Mouse (Mus musculus): ENCODE data around the gene Gpd2. TPM values are rescaled to one million over a fixed set of nuclear protein-coding genes. Genes with fewer than 3 reads are reported as not detected.

The Gpd2 gene
- polyA plus RNA-seq, 1 experiment from 2014 or later: 16.2 TPM

GRCm38 (mm10) chr2:57397727-57398126 is 160.3 kb downstream of the Gpd2 start:
- no peaks in the 10 kb centered on the region for H3K27me3 ChIP-seq
- H3K36me3 ChIP-seq: no peaks in the 10 kb centered on the region
- ATAC-seq (ENCODE audit: insufficient number of reproducible peaks, low FRiP score, low TSS enrichment, low read depth): no peak
- no peak overlapping the region for H3K9ac ChIP-seq
- no peak overlapping the region for H3K27ac ChIP-seq (replicated peaks)
- no peaks in the 10 kb centered on the region for H3K4me1 ChIP-seq
- 78% methylated on average over 3 of the region's 3 CpGs for WGBS
- H3K4me3 ChIP-seq (replicated peaks): no peak overlapping the region
- no peaks in the 10 kb centered on the region for H3K9me3 ChIP-seq (replicated peaks)
- H3K4me2 ChIP-seq (replicated peaks): no peak overlapping the region

GRCm38 (mm10) chr2:57407414-57408019 is 170.1 kb downstream of the Gpd2 start:
- H3K4me2 ChIP-seq (replicated peaks): no peak overlapping the region
- no peaks in the 10 kb centered on the region for H3K36me3 ChIP-seq
- 78% methylated on average over 4 of the region's 4 CpGs for WGBS
- no peaks in the 10 kb centered on the region for H3K27me3 ChIP-seq
- no peak for ATAC-seq (ENCODE audit: insufficient number of reproducible peaks, low FRiP score, low TSS enrichment, low read depth)
- H3K9ac ChIP-seq: no peak overlapping the region
- H3K4me1 ChIP-seq: no peaks in the 10 kb centered on the region
- H3K27ac ChIP-seq (replicated peaks): no peak overlapping the region
- H3K4me3 ChIP-seq (replicated peaks): no peak overlapping the region
- H3K9me3 ChIP-seq (replicated peaks): no peaks in the 10 kb centered on the region

- H3K4me1 ChIP-seq: no peaks in the 10 kb centered on the region
- no peak overlapping the region for H3K9ac ChIP-seq
- 81% methylated on average over 4 of the region's 4 CpGs for WGBS
- no peak for ATAC-seq (ENCODE audit: insufficient number of reproducible peaks, low FRiP score, low TSS enrichment, low read depth)
- no peaks in the 10 kb centered on the region for H3K9me3 ChIP-seq (replicated peaks)
- no peak overlapping the region for H3K27ac ChIP-seq (replicated peaks)
- H3K36me3 ChIP-seq: no peaks in the 10 kb centered on the region
- H3K27me3 ChIP-seq: no peaks in the 10 kb centered on the region
- no peak overlapping the region for H3K4me2 ChIP-seq (replicated peaks)
- H3K4me3 ChIP-seq (replicated peaks): no peak overlapping the region
Observed at GRCm38 (mm10) chr2:57408413-57408812, 171.0 kb downstream of the Gpd2 start.

- H3K9ac ChIP-seq: no peak overlapping the region
- no peak overlapping the region for H3K4me3 ChIP-seq (replicated peaks)
- H3K4me2 ChIP-seq (replicated peaks): no peak overlapping the region
- no peak for ATAC-seq (ENCODE audit: insufficient number of reproducible peaks, low FRiP score, low TSS enrichment, low read depth)
- H3K36me3 ChIP-seq: no peaks in the 10 kb centered on the region
- no peaks in the 10 kb centered on the region for H3K4me1 ChIP-seq
- 77% methylated on average over 2 of the region's 2 CpGs for WGBS
- H3K27ac ChIP-seq (replicated peaks): no peak overlapping the region
- no peaks in the 10 kb centered on the region for H3K9me3 ChIP-seq (replicated peaks)
- H3K27me3 ChIP-seq: no peaks in the 10 kb centered on the region
Observed at GRCm38 (mm10) chr2:57411551-57411950, 174.1 kb downstream of the Gpd2 start.

- H3K27me3 ChIP-seq: no peaks in the 10 kb centered on the region
- no peak; the same call in 1 of the 2 replicates for ATAC-seq (ENCODE audit: insufficient number of reproducible peaks, low FRiP score, low TSS enrichment, low read depth)
- 56% methylated on average over 9 of the region's 9 CpGs for WGBS
- H3K9ac ChIP-seq: no peak overlapping the region
- H3K4me1 ChIP-seq: no peaks in the 10 kb centered on the region
- no peak overlapping the region for H3K27ac ChIP-seq (replicated peaks)
- H3K9me3 ChIP-seq (replicated peaks): no peaks in the 10 kb centered on the region
- H3K4me3 ChIP-seq (replicated peaks): no peak overlapping the region
- H3K4me2 ChIP-seq (replicated peaks): no peak overlapping the region
- no peaks in the 10 kb centered on the region for H3K36me3 ChIP-seq
Observed at GRCm38 (mm10) chr2:57414550-57415160, 177.2 kb downstream of the Gpd2 start.

- Histone ChIP-seq H3K4me1 (no peaks in the 10 kb centered on the region), H3K36me3 (no peaks in the 10 kb centered on the region), H3K4me3 (replicated peaks) (no peak overlapping the region), H3K4me2 (replicated peaks) (no peak overlapping the region), H3K27ac (replicated peaks) (no peak overlapping the region), H3K9ac (no peak overlapping the region), H3K27me3 (no peaks in the 10 kb centered on the region), H3K9me3 (replicated peaks) (no peaks in the 10 kb centered on the region)
- WGBS: 46% methylated on average over 1 of the region's 1 CpGs
- no peak for ATAC-seq (ENCODE audit: insufficient number of reproducible peaks, low FRiP score, low TSS enrichment, low read depth)
Observed at GRCm38 (mm10) chr2:57416711-57417110, 179.3 kb downstream of the Gpd2 start.

Other genes starting within 250 kb of the Gpd2 start
- gene Nr4a2, start 113.6 kb upstream of the Gpd2 start, polyA plus RNA-seq (2015; fragmentation: Nextera tagmentation; extraction: Ambion mirVana): 9.0 and 10.7 TPM in 2 replicates

Data from embryonic facial prominence, embryonic 15.5 days (tissue).